Mouse (Mus musculus) telencephalon, adult 2 months (tissue): Measurements from ENCODE around the gene Noa1.

Source experiments
- DNase-seq: peaks from one replicate; pipeline ENCODE4 v3.0.0-alpha.2; 2011; ENCODE audit warnings: low read depth, low spot score

Gene Noa1

GRCm38 (mm10) chr5:77289686-77290085, 20.2 kb downstream of the Noa1 start:
- DNase-seq: no peak

GRCm38 (mm10) chr5:77287901-77288300, 22.0 kb downstream of the Noa1 start:
- no peak for DNase-seq

- DNase-seq: no peak
Observed at GRCm38 (mm10) chr5:77286904-77287303, 23.0 kb downstream of the Noa1 start.

GRCm38 (mm10) chr5:77285685-77286084, 24.2 kb downstream of the Noa1 start:
- no peak for DNase-seq

GRCm38 (mm10) chr5:77282242-77282641, 27.6 kb downstream of the Noa1 start:
- no peak for DNase-seq

- no peak for DNase-seq
Observed at GRCm38 (mm10) chr5:77281518-77282174, 28.2 kb downstream of the Noa1 start.

- DNase-seq: no peak
Observed at GRCm38 (mm10) chr5:77277204-77277603, 32.7 kb downstream of the Noa1 start.

GRCm38 (mm10) chr5:77275950-77276349, 33.9 kb downstream of the Noa1 start:
- no peak for DNase-seq

- DNase-seq: no peak
Observed at GRCm38 (mm10) chr5:77273151-77273550, 36.7 kb downstream of the Noa1 start.

GRCm38 (mm10) chr5:77269399-77269798, 40.5 kb downstream of the Noa1 start:
- DNase-seq: no peak

GRCm38 (mm10) chr5:77267957-77268624, 41.8 kb downstream of the Noa1 start:
- DNase-seq: no peak

GRCm38 (mm10) chr5:77267441-77267840, 42.4 kb downstream of the Noa1 start:
- no peak for DNase-seq

GRCm38 (mm10) chr5:77266886-77267401, 42.9 kb downstream of the Noa1 start:
- DNase-seq: no peak

- no peak for DNase-seq
Observed at GRCm38 (mm10) chr5:77266066-77266885, 43.6 kb downstream of the Noa1 start.

GRCm38 (mm10) chr5:77265671-77266065, 44.2 kb downstream of the Noa1 start:
- DNase-seq: no peak

GRCm38 (mm10) chr5:77265081-77265670, 44.7 kb downstream of the Noa1 start, which contains the start of gene Rest:
Gene Rest (plus strand): TSS chr5:77265491.
- no peak for DNase-seq

- no peak for DNase-seq
Observed at GRCm38 (mm10) chr5:77262105-77262504, 47.8 kb downstream of the Noa1 start.

- DNase-seq: no peak
Observed at GRCm38 (mm10) chr5:77261137-77261536, 48.7 kb downstream of the Noa1 start.

GRCm38 (mm10) chr5:77260141-77260540, 49.7 kb downstream of the Noa1 start:
- DNase-seq: no peak

GRCm38 (mm10) chr5:77259315-77259714, 50.6 kb downstream of the Noa1 start:
- no peak for DNase-seq

GRCm38 (mm10) chr5:77257603-77258002, 52.3 kb downstream of the Noa1 start:
- no peak for DNase-seq

- no peak for DNase-seq
Observed at GRCm38 (mm10) chr5:77254402-77254801, 55.5 kb downstream of the Noa1 start.
